Mouse (Mus musculus): ENCODE data around the gene Lss. TPM values are rescaled to one million over a fixed set of nuclear protein-coding genes. Genes with fewer than 3 reads are reported as not detected.

The Lss gene
- polyA plus RNA-seq, 1 experiment from 2014 or later: 8.0 TPM

DNA sequence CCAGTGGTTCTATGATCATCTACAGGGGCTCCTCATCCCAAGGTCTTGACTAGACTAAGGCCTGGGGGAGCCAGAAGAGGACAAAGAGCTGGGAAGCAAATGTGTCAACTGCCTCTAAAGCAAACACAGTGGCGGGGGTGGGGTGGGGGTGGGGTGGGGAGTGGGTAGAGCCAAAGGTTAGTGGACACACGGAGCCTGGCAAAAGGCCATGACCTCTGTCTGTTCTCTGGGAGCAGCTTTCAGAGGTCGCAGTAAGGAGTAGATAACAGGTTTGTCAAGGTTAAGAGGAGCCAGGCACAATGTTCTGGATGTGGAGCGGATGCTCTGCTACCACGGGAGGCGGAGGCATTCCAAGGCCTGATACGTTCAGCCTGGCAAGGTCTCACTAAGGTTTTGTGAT, 45.5 kb downstream of the Lss start:
- ATAC-seq (replicated peaks; ENCODE audit: extremely low read depth, insufficient read depth, low FRiP score): no peak; the same call in 1 of the 2 replicates
- WGBS: 58% methylated on average over 7 of the region's 7 CpGs
- Histone ChIP-seq H3K4me1 (ENCODE audit: control insufficient read depth, insufficient read depth, low read length) (no peaks in the 10 kb centered on the region; the same call in 1 of the 2 replicates), H3K4me2 (ENCODE audit: low read depth, low read length) (no peak overlapping the region), H3K4me3 (ENCODE audit: low read length) (no peak overlapping the region), H3K27ac (ENCODE audit: low read length) (no peak overlapping the region), H3K9me3 (replicated peaks; ENCODE audit: control insufficient read depth, low read length) (no peaks in the 10 kb centered on the region), H3K36me3 (ENCODE audit: control insufficient read depth, insufficient read depth) (no peaks in the 10 kb centered on the region), H3K9ac (ENCODE audit: low read length) (no peak overlapping the region), H3K27me3 (ENCODE audit: control insufficient read depth, insufficient read depth, low read length) (no peaks in the 10 kb centered on the region)

DNA sequence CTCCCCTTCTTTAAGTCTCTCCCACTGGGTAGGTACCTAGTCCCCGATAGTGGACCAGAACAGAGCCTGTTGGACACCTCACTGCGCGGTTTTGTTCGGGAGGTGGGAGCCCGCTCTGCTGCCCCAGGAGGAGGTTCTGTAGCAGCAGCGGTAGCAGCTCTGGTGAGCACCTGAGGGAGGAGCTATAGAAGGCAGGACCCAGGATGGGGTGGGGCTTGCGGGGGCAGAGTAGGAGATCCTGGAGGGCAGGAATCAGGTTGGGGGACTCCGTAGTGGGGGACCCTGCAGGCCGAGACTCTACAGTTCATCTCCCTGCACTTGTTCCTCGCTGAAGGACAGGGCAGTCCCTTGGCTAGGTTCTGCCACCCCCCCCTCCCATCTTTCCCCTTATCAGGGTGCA, 52.8 kb downstream of the Lss start:
- Histone ChIP-seq H3K4me1 (ENCODE audit: control insufficient read depth, insufficient read depth, low read length) (peaks cover 12% of the 10 kb centered on the region), H3K27me3 (ENCODE audit: control insufficient read depth, insufficient read depth, low read length) (no peaks in the 10 kb centered on the region), H3K9me3 (replicated peaks; ENCODE audit: control insufficient read depth, low read length) (no peaks in the 10 kb centered on the region), H3K4me2 (ENCODE audit: low read depth, low read length) (peak overlapping the region; percentile 49), H3K36me3 (ENCODE audit: control insufficient read depth, insufficient read depth) (no peaks in the 10 kb centered on the region), H3K27ac (ENCODE audit: low read length) (peak overlapping the region; percentile 77), H3K4me3 (ENCODE audit: low read length) (peak overlapping the region; percentile 25), H3K9ac (ENCODE audit: low read length) (peak overlapping the region; percentile 27)
- 11% methylated on average over 10 of the region's 10 CpGs for WGBS
- peak; percentile 40; the same call in 1 of the 2 replicates for ATAC-seq (replicated peaks; ENCODE audit: extremely low read depth, insufficient read depth, low FRiP score)

DNA sequence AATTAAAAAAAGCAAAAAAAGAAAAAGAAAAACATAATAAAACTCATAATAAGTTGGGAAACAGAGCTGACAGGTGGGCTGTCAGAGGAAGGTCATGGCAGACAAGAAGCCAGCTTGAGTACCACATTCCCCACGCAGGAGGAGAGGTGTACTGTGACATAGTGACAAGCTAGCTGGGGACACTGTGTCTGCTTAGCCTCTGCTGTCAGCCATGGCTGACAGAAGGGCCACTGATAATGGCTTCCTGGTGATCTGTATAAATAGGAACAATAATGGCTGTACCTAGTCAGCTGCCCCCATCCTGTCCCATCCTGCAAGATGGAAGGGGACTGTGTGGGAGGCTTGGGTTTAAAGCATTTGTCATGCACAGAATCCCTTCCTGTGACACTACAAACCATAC, 54.8 kb downstream of the Lss start:
- H3K4me1 ChIP-seq (ENCODE audit: control insufficient read depth, insufficient read depth, low read length): peaks cover 16% of the 10 kb centered on the region
- H3K4me3 ChIP-seq (ENCODE audit: low read length): no peak overlapping the region
- ATAC-seq (replicated peaks; ENCODE audit: extremely low read depth, insufficient read depth, low FRiP score): peak; percentile 83
- no peak overlapping the region for H3K9ac ChIP-seq (ENCODE audit: low read length)
- no peaks in the 10 kb centered on the region for H3K36me3 ChIP-seq (ENCODE audit: control insufficient read depth, insufficient read depth)
- peak overlapping the region; percentile 81 for H3K27ac ChIP-seq (ENCODE audit: low read length)
- H3K9me3 ChIP-seq (replicated peaks; ENCODE audit: control insufficient read depth, low read length): no peaks in the 10 kb centered on the region
- no peaks in the 10 kb centered on the region for H3K27me3 ChIP-seq (ENCODE audit: control insufficient read depth, insufficient read depth, low read length)
- 18% methylated on average over 1 of the region's 1 CpGs for WGBS
- no peak overlapping the region for H3K4me2 ChIP-seq (ENCODE audit: low read depth, low read length)

DNA sequence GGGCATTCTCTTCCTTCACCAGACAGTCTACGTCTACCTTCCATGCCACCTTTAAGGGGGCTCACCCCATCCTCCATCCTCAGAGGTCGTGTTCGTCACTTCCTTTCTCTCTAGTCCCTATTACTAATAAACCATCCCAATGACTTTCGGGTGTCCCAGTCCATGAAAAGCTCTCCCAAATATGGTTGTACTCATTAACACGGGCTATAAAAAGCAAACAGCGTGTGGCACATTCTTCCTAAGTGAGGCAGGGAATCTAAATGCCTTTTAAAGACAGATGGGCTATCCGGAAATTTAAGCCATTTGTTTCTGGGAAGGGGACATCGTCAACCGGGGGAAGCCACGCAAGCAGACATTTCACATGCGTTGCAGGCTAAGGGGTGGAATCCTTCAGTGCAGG, 58.8 kb downstream of the Lss start:
- no peaks in the 10 kb centered on the region for H3K9me3 ChIP-seq (replicated peaks; ENCODE audit: control insufficient read depth, low read length)
- peak overlapping the region; percentile 91 for H3K27ac ChIP-seq (ENCODE audit: low read length)
- no peak overlapping the region for H3K4me3 ChIP-seq (ENCODE audit: low read length)
- no peaks in the 10 kb centered on the region for H3K36me3 ChIP-seq (ENCODE audit: control insufficient read depth, insufficient read depth)
- H3K9ac ChIP-seq (ENCODE audit: low read length): no peak overlapping the region
- peak; percentile 68 for ATAC-seq (replicated peaks; ENCODE audit: extremely low read depth, insufficient read depth, low FRiP score)
- no peaks in the 10 kb centered on the region for H3K27me3 ChIP-seq (ENCODE audit: control insufficient read depth, insufficient read depth, low read length)
- no peak overlapping the region for H3K4me2 ChIP-seq (ENCODE audit: low read depth, low read length)
- WGBS: 43% methylated on average over 11 of the region's 11 CpGs
- H3K4me1 ChIP-seq (ENCODE audit: control insufficient read depth, insufficient read depth, low read length): peaks cover 9% of the 10 kb centered on the region; the same call in 1 of the 2 replicates

DNA sequence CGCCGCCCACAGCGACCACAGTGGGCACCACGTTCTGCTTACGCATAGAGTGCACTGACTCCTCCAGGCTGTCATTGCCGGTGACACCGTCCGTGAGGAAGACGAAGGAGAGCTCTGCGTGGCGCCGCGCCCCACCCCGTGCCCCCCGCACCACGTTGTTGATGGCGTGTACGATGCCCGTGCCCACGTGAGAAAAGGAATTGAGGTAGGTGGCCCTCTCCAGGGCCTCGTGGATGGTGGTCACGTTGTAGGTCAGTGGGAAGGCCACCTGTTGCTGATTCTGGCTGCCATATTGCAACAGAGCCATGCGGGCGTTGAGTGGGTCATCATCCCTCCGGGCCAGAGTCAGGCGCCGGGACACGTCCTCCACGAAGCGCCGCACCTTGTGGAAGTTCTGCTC, 65.0 kb downstream of the Lss start:
- Histone ChIP-seq H3K36me3 (ENCODE audit: control insufficient read depth, insufficient read depth) (peaks cover 7% of the 10 kb centered on the region), H3K4me1 (ENCODE audit: control insufficient read depth, insufficient read depth, low read length) (no peaks in the 10 kb centered on the region; the same call in 1 of the 2 replicates), H3K27ac (ENCODE audit: low read length) (no peak overlapping the region), H3K27me3 (ENCODE audit: control insufficient read depth, insufficient read depth, low read length) (no peaks in the 10 kb centered on the region), H3K9me3 (replicated peaks; ENCODE audit: control insufficient read depth, low read length) (no peaks in the 10 kb centered on the region), H3K9ac (ENCODE audit: low read length) (no peak overlapping the region), H3K4me3 (ENCODE audit: low read length) (no peak overlapping the region), H3K4me2 (ENCODE audit: low read depth, low read length) (no peak overlapping the region)
- WGBS: 90% methylated on average over 31 of the region's 31 CpGs
- ATAC-seq (replicated peaks; ENCODE audit: extremely low read depth, insufficient read depth, low FRiP score): no peak

DNA sequence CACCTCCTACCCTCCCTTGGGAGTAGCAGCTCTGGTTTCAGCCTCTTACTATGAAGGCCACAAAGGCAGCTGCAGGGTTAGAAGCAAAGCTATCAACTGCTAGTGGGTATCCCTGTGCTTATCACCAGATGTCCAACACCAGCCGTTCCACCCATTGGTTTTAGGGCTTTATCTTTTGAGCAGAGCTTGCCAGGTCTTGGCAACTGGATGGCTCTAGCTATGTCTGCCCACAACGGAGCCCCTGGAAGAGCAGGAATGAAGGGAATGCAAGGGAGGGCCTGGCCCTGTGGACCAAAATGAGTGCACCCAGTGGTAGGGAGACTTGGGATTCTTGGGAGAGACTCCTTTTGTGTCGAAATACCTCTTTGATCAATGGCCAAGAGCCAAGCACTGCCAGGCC, 71.3 kb downstream of the Lss start:
- no peaks in the 10 kb centered on the region for H3K27me3 ChIP-seq (ENCODE audit: control insufficient read depth, insufficient read depth, low read length)
- H3K9ac ChIP-seq (ENCODE audit: low read length): no peak overlapping the region
- H3K36me3 ChIP-seq (ENCODE audit: control insufficient read depth, insufficient read depth): peaks cover 30% of the 10 kb centered on the region
- no peak overlapping the region for H3K4me3 ChIP-seq (ENCODE audit: low read length)
- peaks cover 14% of the 10 kb centered on the region for H3K4me1 ChIP-seq (ENCODE audit: control insufficient read depth, insufficient read depth, low read length)
- H3K9me3 ChIP-seq (replicated peaks; ENCODE audit: control insufficient read depth, low read length): no peaks in the 10 kb centered on the region
- peak overlapping the region; percentile 8; the same call in 1 of the 2 replicates for H3K4me2 ChIP-seq (ENCODE audit: low read depth, low read length)
- peak; percentile 85 for ATAC-seq (replicated peaks; ENCODE audit: extremely low read depth, insufficient read depth, low FRiP score)
- peak overlapping the region; percentile 78 for H3K27ac ChIP-seq (ENCODE audit: low read length)
- 18% methylated on average over 3 of the region's 3 CpGs for WGBS

Other genes starting within 250 kb of the Lss start
- 9.0 and 11.0 TPM in 2 replicates for gene Dip2a, start 186.3 kb upstream of the Lss start, polyA plus RNA-seq (2015; fragmentation: Nextera tagmentation; extraction: Ambion mirVana)
- gene AC141477.1, start 91.1 kb upstream of the Lss start, polyA plus RNA-seq (2015; fragmentation: Nextera tagmentation; extraction: Ambion mirVana): not detected in 2 replicates
- gene Pcnt, start 88.8 kb upstream of the Lss start, polyA plus RNA-seq (2015; fragmentation: Nextera tagmentation; extraction: Ambion mirVana): 12.6 and 12.9 TPM in 2 replicates
- 0.76 and 1.1 TPM in 2 replicates for gene 2610028H24Rik, start 82.5 kb upstream of the Lss start, polyA plus RNA-seq (2015; fragmentation: Nextera tagmentation; extraction: Ambion mirVana)
- 33.3 and 36.9 TPM in 2 replicates for gene Mcm3ap, start 62.7 kb upstream of the Lss start, polyA plus RNA-seq (2015; fragmentation: Nextera tagmentation; extraction: Ambion mirVana)
- gene Ybey, start 62.5 kb upstream of the Lss start, polyA plus RNA-seq (2015; fragmentation: Nextera tagmentation; extraction: Ambion mirVana): 4.9 and 5.4 TPM in 2 replicates
- gene Spatc1l, start 30.7 kb downstream of the Lss start, polyA plus RNA-seq (2015; fragmentation: Nextera tagmentation; extraction: Ambion mirVana): 0.13 TPM in 1 of 2 replicates, not detected in the other
- 3.5 and 4.0 TPM in 2 replicates for gene Ftcd, start 44.1 kb downstream of the Lss start, polyA plus RNA-seq (2015; fragmentation: Nextera tagmentation; extraction: Ambion mirVana)
- 100 and 120 TPM in 2 replicates for gene Col6a2, start 92.0 kb downstream of the Lss start, polyA plus RNA-seq (2015; fragmentation: Nextera tagmentation; extraction: Ambion mirVana)
- 105 and 125 TPM in 2 replicates for gene Col6a1, start 194.6 kb downstream of the Lss start, polyA plus RNA-seq (2015; fragmentation: Nextera tagmentation; extraction: Ambion mirVana)

All from heart, embryonic 16.5 days (tissue).